Mouse (Mus musculus) lung, postnatal 0 days (tissue): ENCODE measurements around the gene Gm7982. TPM values are rescaled to one million over a fixed set of nuclear protein-coding genes. Genes with fewer than 3 reads are reported as not detected.
"Not testable (repeated sequence)": the region's sequence is repeated elsewhere in the genome, so short reads cannot be mapped to it uniquely, and the experiment has no call there.

Experiments used
- ATAC-seq: fragments of 200-750 bp; cut with Nextera tagmentation; 2 replicates; pipeline ENCODE4 v1.8.0; 2017; ENCODE audit warnings: moderate library complexity
- DNase-seq: peaks from one replicate; pipeline ENCODE4 v3.0.0-alpha.2; 2016; ENCODE audit warnings: low spot score
- H3K27ac ChIP-seq: fragments of 300-500 bp; sonication (generic); 2 replicates; pipeline ENCODE4 v1.5.1; 2014; ENCODE audit warnings: antibody characterized with exemption, mild to moderate bottlenecking, low read length, mixed read lengths
- H3K27me3 ChIP-seq: fragments of 300-500 bp; sonication (generic); replicated peaks from 2 replicates; pipeline ENCODE4 v1.6.1; 2014; ENCODE audit warnings: low read length, mixed read lengths; ENCODE audit not compliant: insufficient read depth
- H3K36me3 ChIP-seq: fragments of 300-500 bp; sonication (generic); 2 replicates; pipeline ENCODE4 v1.6.1; 2014; ENCODE audit warnings: low read length, mixed read lengths; ENCODE audit not compliant: insufficient read depth
- H3K4me1 ChIP-seq: fragments of 300-500 bp; sonication (generic); 2 replicates; pipeline ENCODE4 v1.6.1; 2014; ENCODE audit warnings: antibody characterized with exemption, low read depth, low read length, mixed read lengths; ENCODE audit not compliant: insufficient read depth
- H3K4me2 ChIP-seq: fragments of 300-500 bp; sonication (generic); replicated peaks from 2 replicates; pipeline ENCODE4 v1.6.1; 2014; ENCODE audit warnings: low read depth, mild to moderate bottlenecking, low read length, moderate library complexity, mixed read lengths
- H3K4me3 ChIP-seq: fragments of 300-500 bp; sonication (generic); 2 replicates; pipeline ENCODE4 v1.5.1; 2014; ENCODE audit warnings: low read depth, low read length
- H3K9ac ChIP-seq: fragments of 300-500 bp; sonication (generic); replicated peaks from 2 replicates; pipeline ENCODE4 v1.6.1; 2014; ENCODE audit warnings: low read depth, mild to moderate bottlenecking
- H3K9me3 ChIP-seq: fragments of 300-500 bp; sonication (generic); 2 replicates; pipeline ENCODE4 v1.6.1; 2016; ENCODE audit warnings: low read length, mixed read lengths
- WGBS: fragments of 180-500 bp; shearing (Covaris S2); extraction: QIAGEN DNeasy Blood & Tissue Kit; methylation state at CpG from one replicate; pipeline ENCODE4 v1.1.7; 2014; 5-methylcytosine and 5-hydroxymethylcytosine counted together
- polyA plus RNA-seq: library from polyadenylated mRNA; unstranded; fragments of >200 nt; fragmentation: Nextera tagmentation; extraction: Ambion mirVana; gene quantifications from 2 replicates; pipeline ENCODE4 v1.2.1, GENCODE M21; 2015

Gm7982 gene
- polyA plus RNA-seq: not detected in 2 replicates

- H3K27me3 ChIP-seq, DNase-seq, H3K36me3 ChIP-seq, H3K4me2 ChIP-seq, ATAC-seq, H3K27ac ChIP-seq, H3K4me1 ChIP-seq, H3K9me3 ChIP-seq, H3K9ac ChIP-seq, H3K4me3 ChIP-seq: not testable (repeated sequence)
- no CpG with 5 or more reads among the region's 3 CpGs for WGBS
Measured at GRCm38 (mm10) chr5:95741714-95742113, at the start of gene Gm7982. Gm7982 (plus strand) TSS chr5:95742014.

- not testable (repeated sequence) for H3K9me3 ChIP-seq, H3K27me3 ChIP-seq, H3K4me2 ChIP-seq, DNase-seq, H3K4me3 ChIP-seq, H3K36me3 ChIP-seq, H3K9ac ChIP-seq, ATAC-seq, H3K27ac ChIP-seq, H3K4me1 ChIP-seq
- WGBS: no CpG with 5 or more reads among the region's 1 CpGs
Measured at GRCm38 (mm10) chr5:95736073-95736472, 5.7 kb upstream of the Gm7982 start, which contains the start of gene Gm7978. Gm7978 (minus strand) TSS chr5:95736173.

- not testable (repeated sequence) for H3K9ac ChIP-seq, H3K4me2 ChIP-seq, H3K4me1 ChIP-seq, H3K4me3 ChIP-seq, ATAC-seq, H3K9me3 ChIP-seq, H3K27me3 ChIP-seq, H3K36me3 ChIP-seq, H3K27ac ChIP-seq, DNase-seq
- no CpG with 5 or more reads among the region's 2 CpGs for WGBS
Measured at GRCm38 (mm10) chr5:95775690-95776089, 33.9 kb downstream of the Gm7982 start, which contains the start of gene E330014E10Rik. E330014E10Rik (plus strand) TSS chr5:95775990.

Other genes with a start within 250 kb of the Gm7982 start
- not detected in 2 replicates for gene Gm3286, start 231.3 kb upstream of the Gm7982 start, polyA plus RNA-seq
- gene Gm7971, start 147.1 kb upstream of the Gm7982 start, polyA plus RNA-seq: not detected in 2 replicates
- not detected in 2 replicates for gene Gm7978, start 5.8 kb upstream of the Gm7982 start, polyA plus RNA-seq
- gene E330014E10Rik, start 34.0 kb downstream of the Gm7982 start, polyA plus RNA-seq: not detected in 2 replicates
- 3.8 and 4.0 TPM in 2 replicates for gene Cxcl13, start 214.9 kb downstream of the Gm7982 start, polyA plus RNA-seq